In genomic region chr4:148468396-148468795, GRCm38 (mm10) we compare ENCODE assay signal across 28 mouse cellular contexts. TPM values are rescaled to one million over a fixed set of nuclear protein-coding genes. Genes with fewer than 3 reads are reported as not detected.
A peak's percentile ranks its signal among the peaks of the same experiment; 100 is the strongest.
DNase-seq lines count a peak whose midpoint lies in the region; TF ChIP-seq lines count a peak whose summit lies in the region.
"Had no signal": no experiment of that assay in that cellular context is flagged by ENCODE, and none has a peak within 500 bp of the region (broad histone marks: within the 10 kb centered on the region; RNA-seq: fewer than 3 reads in every experiment).

No protein-coding gene starts in this region.

- peaks cover 39% of the 10 kb centered on the region for H3K4me1 ChIP-seq in E14TG2a.4 (replicated peaks; ENCODE audit: low read depth, low read length)
- H3K4me1 ChIP-seq in ES-E14 (ENCODE audit: control insufficient read depth in 2 of 2, insufficient read depth in 2 of 2, low read length in 2 of 2, poor library complexity in 1 of 2): peaks cover 0 to 7% of the 10 kb centered on the region in 2 experiments; a peak in 1 of 4 replicates
- H3K4me1 ChIP-seq: forebrain, embryonic 12.5 days; forebrain, embryonic 15.5 days; heart, embryonic 10.5 days had no signal

- peak; percentile 56 for DNase-seq in kidney, adult 11 months
- no peak for DNase-seq in kidney, postnatal 4 days
- peak; percentile 76 for DNase-seq in kidney, adult 9 months
- DNase-seq in kidney, adult 18-20 months: no peak
- no peak for DNase-seq in ES-E14 (ENCODE audit: low read depth, low spot score)
- no peak for DNase-seq in spleen, adult 12 weeks (ENCODE audit: low spot score)
- DNase-seq: adrenal gland, adult 2 months; adrenal gland, postnatal 14 days; B cell, adult 2 months; cerebellum, adult 11 months; cerebellum, adult 2 months; cerebellum, postnatal 10 days; cerebellum, postnatal 36 days; embryo, embryonic 11 days; gastrocnemius, postnatal 25 days; heart, adult 2 months had no signal

- H3K27me3 ChIP-seq in E14TG2a.4 (ENCODE audit: insufficient read depth, low read length): no peaks in the 10 kb centered on the region
- H3K27me3 ChIP-seq: CH12.LX; embryonic facial prominence, embryonic 13.5 days; forebrain, embryonic 12.5 days; forebrain, embryonic 15.5 days; hindbrain, embryonic 12.5 days; Patski had no signal

- no peak for TF ChIP-seq CTCF in E14TG2a.4 (conservative IDR thresholded peaks at IDR 0.05; ENCODE audit: low read length)

- H3K27ac ChIP-seq in ES-E14 (ENCODE audit: insufficient read depth, low read depth, low read length, poor library complexity, severe bottlenecking): peak overlapping the region; percentile 6; the same call in 1 of the 2 replicates
- H3K27ac ChIP-seq: embryonic facial prominence, embryonic 10.5 days; embryonic facial prominence, embryonic 13.5 days; forebrain, embryonic 12.5 days; forebrain, embryonic 15.5 days; heart, adult 2 months; heart, embryonic 10.5 days; hindbrain, embryonic 12.5 days had no signal

- peaks cover 96% of the 10 kb centered on the region for H3K36me3 ChIP-seq in E14TG2a.4 (ENCODE audit: insufficient read depth, low read length)
- H3K36me3 ChIP-seq in ES-E14 (ENCODE audit: control insufficient read depth, insufficient read depth, low read length, poor library complexity, severe bottlenecking): peaks cover 65% of the 10 kb centered on the region

- H3K4me3 ChIP-seq in E14TG2a.4 (replicated peaks; ENCODE audit: low read length): peak overlapping the region; percentile 58
- peak overlapping the region in 1 of 2 experiments; percentile 22; a peak in 1 of 4 replicates for H3K4me3 ChIP-seq in ES-E14 (ENCODE audit: insufficient read depth in 1 of 2, low read depth in 1 of 2, low read length in 2 of 2, poor library complexity in 1 of 2, severe bottlenecking in 1 of 2)
- H3K4me3 ChIP-seq: embryonic facial prominence, embryonic 10.5 days; embryonic facial prominence, embryonic 13.5 days; erythroblast, embryonic 14.5 days; forebrain, embryonic 12.5 days; forebrain, embryonic 15.5 days; heart, adult 2 months; heart, embryonic 10.5 days; hindbrain, embryonic 12.5 days had no signal

- in situ Hi-C loops in ES-E14 (cut with MboI; ENCODE audit: low sequenced_read_pairs in 2 of 2, unreplicated experiment in 2 of 2): no loop called here

- no peaks in the 10 kb centered on the region for H3K9me3 ChIP-seq in E14TG2a.4 (ENCODE audit: low read length)
- no peaks in the 10 kb centered on the region for H3K9me3 ChIP-seq in ES-E14 (ENCODE audit: control insufficient read depth, insufficient read depth, low read depth, low read length)
- H3K9me3 ChIP-seq: embryonic facial prominence, embryonic 10.5 days; embryonic facial prominence, embryonic 13.5 days; forebrain, embryonic 12.5 days; forebrain, embryonic 15.5 days; G1E; heart, embryonic 10.5 days; hindbrain, embryonic 12.5 days had no signal

- peak overlapping the region; percentile 0; the same call in 1 of the 2 replicates for H3K9ac ChIP-seq in ES-E14 (ENCODE audit: insufficient read depth, low read depth, low read length, poor library complexity, severe bottlenecking)
- H3K9ac ChIP-seq: embryonic facial prominence, embryonic 13.5 days; forebrain, embryonic 12.5 days; forebrain, embryonic 15.5 days; hindbrain, embryonic 12.5 days had no signal

TF ChIP-seq in ES-E14, 5 proteins besides CTCF, POLR2A, EP300 and RAD21:
- TF ChIP-seq HCFC1 (IDR thresholded peaks at IDR 0.05; ENCODE audit: borderline replicate concordance, insufficient read depth, low read length) (no peak), ZC3H11A (IDR thresholded peaks at IDR 0.05; ENCODE audit: borderline replicate concordance, low read depth, low read length) (no peak), CHD2 (IDR thresholded peaks at IDR 0.05; ENCODE audit: low read depth, low read length) (no peak), MAFK (IDR thresholded peaks at IDR 0.05; ENCODE audit: insufficient read depth, low read depth, low read length) (no peak), ZNF384 (IDR thresholded peaks at IDR 0.05; ENCODE audit: low read depth, low read length) (no peak)

RNA-seq across cellular contexts. Expression of gene Mtor, which starts 20.0 kb away (rescaled TPM):
- total RNA-seq in ES-E14 (2012; rRNA removed): 37.6 and 48.2 TPM in 2 replicates

RNA-seq across cellular contexts. Expression of gene Ubiad1, which starts 23.8 kb away (rescaled TPM):
- total RNA-seq in ES-E14 (2012; rRNA removed): 24.0 and 25.7 TPM in 2 replicates

RNA-seq across cellular contexts. Expression of gene Angptl7, which starts 31.9 kb away (rescaled TPM):
- 0.13 and 0.37 TPM in 2 replicates for total RNA-seq in ES-E14 (2012; rRNA removed)
- total RNA-seq: CH12.LX; hematopoietic stem cell, adult 5-6 weeks had no signal

Comparison
In these comparisons a context has a peak if more than half of its experiments do, and no peak if none do; other contexts are left out.
1. DNase-seq: peak in kidney, adult 11 months (single experiment) and kidney, adult 9 months (single experiment); none in kidney, postnatal 4 days (0 of 2), kidney, adult 18-20 months (single experiment), ES-E14 (single experiment) and spleen, adult 12 weeks (single experiment).